Mouse (Mus musculus) retina, postnatal 7 days (tissue): ENCODE data around the gene Tenm2.

ENCODE experiments used
- DNase-seq: peaks from one replicate; pipeline ENCODE4 v3.0.0-alpha.2; 2012; ENCODE audit warnings: low read depth, low spot score

Tenm2 gene

DNA sequence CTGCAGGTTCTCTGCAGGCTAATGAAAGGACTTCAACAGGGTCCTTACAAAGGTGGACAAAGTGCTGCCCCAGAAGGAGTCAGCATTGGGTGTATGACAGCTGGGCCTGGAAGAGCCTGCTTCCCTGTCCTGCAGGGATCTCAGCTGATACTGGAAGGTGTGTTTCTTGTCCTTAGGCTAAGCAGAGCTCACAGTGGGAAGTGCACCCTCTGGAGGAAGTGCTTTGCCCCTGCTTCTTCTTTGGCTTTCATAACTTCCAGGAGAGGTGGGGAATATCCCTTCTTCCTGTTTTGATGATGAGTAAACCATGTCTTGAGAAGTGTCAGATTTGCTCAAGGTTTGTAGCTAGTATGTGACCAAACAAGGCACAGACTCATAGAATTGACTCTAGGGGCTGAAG is 1240.5 kb downstream of the Tenm2 start:
- no peak for DNase-seq

DNA sequence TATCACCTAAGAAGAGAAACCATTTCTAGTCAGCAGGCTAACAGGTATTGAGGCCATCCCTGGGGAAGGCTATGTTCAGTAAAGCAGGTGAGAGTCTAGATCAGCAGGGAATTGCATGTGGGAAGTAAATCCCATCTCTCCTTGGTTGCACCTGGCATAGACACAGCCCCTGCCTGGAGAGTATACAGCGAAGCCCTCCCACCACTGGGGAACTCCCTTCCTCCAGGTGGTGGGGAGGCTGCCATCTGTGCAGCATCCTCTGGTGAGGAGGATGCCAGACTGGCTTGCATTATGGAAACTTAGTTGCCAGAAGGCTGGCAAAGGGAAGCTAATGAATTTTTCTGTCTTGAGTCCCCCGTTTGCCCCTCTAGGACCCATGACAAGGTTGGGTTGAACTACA is 1243.9 kb downstream of the Tenm2 start:
- no peak for DNase-seq

DNA sequence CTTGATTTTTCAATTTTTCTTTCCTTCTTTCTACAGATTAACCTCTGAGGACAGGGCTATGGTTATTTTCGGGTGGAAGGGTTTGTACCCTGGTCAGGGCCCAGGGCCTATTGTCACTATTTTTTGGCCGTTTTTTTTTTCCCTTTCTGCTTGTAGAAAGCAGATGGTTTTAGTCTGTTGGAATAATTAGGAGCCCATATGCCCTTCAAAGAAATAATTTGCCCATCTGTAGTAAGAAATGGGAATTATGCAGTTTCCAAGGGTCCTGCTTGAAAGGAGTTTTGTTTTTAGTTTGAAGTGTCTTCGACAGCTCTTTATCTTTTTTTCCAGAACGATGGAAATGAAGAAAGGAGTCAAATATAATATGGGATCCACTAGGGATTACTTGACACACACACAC is 1245.8 kb downstream of the Tenm2 start:
- no peak for DNase-seq

DNA sequence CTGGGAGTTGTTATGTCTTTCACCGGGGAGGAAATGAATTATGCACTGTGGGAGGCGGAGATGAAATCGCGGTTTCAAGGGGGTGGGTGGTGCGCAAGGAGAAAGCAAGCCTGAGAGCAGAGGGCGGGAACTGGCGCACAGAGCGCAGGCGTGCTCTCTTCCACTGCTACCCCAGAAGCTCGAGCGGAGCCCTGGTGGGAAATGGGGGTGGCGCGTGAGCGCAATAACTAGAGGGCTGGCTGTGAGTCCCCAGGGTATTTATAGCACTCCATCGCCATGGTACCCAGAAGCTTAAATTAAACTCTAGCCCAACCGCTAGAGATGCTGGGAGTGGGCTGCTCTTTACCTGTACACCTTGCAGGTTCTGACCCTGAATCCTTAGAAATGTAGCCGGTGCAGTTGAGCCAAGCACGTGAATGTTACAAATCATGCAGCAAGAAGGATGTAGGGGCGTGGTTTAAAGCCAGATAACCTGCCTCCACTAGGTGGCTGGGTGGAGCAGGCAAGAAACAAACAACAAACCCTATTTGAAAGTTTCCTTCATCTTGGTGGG is 1249.8 kb downstream of the Tenm2 start:
- no peak for DNase-seq

DNA sequence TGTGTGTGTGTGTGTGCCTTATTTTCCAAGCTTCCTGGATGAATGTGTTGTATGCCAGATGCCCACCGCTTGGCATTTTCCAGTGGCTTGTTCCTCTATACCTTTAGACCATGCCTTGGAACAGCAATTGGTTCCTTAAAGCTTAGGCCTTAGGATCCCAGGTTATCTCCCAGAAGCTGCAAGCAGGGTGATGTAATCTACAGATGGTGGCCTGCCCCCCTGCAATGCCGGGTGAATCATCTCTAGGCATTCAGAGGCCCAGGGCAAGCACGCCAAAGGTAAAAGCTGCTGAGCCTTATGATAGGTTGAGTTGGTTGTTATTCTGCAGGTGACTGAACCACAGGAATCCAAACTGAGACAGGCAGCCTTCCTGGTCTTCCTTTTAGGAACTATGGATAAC is 1253.0 kb downstream of the Tenm2 start:
- DNase-seq: no peak

DNA sequence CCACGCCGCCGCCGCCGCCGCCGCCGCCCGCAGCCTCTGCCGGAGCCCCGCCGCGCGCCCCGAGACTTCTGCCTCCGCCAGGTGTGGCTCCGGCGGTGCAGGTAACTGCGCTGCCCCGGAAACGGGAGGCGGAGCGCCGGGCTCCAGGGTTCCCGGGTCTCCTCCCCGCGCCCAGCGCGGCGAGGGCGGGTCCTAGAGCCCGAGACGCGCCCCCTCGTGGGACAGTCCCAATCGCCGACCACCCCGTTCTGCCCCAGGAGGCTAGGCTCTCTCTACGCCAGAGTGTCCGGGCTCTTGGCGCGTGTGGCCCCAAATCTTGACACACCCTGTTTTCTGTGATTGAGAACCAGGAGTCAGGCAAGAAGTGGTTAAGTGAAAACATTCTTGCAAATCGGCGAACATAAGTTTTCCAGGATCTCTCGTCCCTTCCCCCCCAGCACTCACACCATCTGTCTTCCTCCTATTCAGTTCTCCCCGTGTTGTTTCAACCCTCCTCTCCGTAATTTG is 1255.3 kb downstream of the Tenm2 start, which contains the start of gene Wwc1:
Gene Wwc1 (minus strand): TSS at position 117 of the 507 bp plus-strand sequence.
- DNase-seq: no peak

DNA sequence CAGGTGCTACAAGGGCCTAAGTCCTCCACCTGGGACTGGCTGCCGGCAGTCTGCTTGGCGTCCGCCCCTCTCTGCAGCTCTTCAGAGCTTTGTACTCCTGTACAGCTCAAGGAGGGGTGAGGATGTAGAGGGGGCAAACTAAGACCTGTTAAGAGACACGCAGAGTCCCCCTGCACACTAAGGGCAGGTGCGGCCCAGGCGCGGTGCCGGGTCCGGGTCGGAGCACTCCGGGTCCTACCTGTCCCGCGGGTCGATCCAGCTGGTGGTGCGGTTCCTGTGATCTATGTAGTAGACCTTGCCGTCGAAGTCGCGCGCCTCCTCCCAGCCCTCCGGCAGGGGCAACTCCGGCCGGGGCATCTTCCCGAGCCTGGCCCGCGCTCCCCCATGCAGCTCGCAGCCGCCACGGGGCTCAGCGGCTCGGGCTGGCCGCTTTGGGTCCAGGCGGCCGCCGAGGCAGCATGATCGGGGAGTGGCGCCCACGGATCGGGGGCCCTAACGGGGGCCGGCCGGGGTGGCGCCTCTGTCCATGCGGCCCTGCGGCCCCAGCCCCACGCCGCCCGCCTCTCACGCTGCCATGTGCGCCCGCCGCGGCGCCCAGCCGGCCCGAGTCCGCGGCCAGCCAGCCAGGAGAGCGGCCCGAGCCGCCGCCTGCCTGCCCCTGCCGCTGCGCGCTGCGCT is 1255.9 kb downstream of the Tenm2 start:
- no peak for DNase-seq

DNA sequence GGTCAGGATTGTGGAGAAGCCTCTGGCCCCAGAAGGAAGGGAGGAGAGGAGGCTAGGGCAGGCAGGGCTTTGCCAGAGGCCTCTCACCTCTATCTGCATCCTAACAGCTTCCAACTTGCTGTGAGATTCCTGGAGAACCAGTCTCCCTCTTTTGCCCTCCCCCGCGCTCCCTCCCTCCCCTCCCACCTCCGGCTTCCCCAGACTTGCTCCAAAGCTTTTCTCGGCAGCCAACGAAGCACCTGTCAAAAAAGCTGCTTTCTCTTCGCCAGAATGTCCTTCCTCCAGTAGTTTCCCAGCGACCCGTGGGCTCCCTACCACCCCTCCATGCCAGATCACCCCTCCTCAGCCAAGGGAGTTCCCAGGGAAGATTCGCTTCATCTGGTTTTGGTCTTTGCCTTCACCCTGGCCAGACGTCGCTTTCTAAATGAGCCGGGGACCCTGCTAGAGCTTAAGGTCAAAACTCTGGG is 1256.5 kb downstream of the Tenm2 start:
- no peak for DNase-seq

DNA sequence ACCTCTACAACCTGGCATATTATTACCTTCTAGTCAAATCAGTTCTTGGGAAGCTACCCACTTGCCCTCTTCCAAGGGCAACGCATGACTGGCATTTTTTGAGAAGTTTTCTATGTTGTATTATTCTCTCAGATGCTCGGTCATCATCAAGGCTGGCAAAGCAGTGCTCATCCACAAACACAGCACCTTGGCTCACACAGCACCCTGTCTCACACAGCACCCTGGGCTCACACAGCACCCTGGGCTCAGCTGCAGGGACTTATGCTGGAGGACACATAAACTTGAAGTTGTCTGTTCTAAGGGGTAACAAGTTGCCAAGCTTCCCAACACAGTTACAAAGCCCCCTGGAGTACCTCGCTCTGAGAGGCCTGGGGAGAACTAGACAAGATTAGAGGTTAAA is 1258.0 kb downstream of the Tenm2 start:
- DNase-seq: no peak

DNA sequence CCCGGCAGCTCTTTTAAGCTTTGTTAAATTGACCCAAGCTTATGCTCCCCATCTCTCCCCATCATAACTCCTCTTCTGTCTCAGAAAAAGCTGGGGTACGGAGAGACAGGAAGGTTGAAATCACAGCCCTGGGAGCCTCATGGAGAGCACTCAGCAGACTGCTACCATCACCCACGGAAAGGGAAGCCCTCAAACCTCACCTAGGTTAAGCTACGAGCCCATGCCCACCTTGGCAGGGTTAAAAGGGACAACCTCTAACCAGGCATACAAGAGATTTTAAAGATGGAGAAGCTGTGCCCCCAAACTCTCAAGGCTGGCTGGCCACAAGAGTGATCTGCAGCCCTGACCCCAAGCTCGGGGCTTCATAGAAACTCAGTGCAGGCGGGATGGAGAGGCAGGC is 1258.7 kb downstream of the Tenm2 start:
- no peak for DNase-seq

DNA sequence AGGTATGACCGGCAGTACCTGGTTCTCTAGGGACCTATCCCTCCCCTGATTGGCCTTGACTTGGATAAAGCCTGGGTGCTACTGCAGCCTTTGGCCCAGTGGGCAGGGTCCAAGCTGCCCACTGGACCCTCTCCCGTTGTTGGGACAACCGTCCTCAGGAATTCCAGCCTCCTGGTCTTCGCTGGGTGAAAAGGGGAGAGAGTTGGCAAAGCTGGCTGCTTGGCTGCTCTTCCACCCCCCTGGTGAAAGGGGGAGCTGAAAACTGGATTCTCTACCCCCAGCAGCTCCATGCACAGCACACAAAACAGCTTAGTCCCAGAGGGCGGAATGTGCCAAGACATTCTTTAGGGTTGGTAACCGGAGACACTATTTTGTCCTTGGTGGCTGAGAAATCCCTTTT is 1259.3 kb downstream of the Tenm2 start:
- DNase-seq: no peak

DNA sequence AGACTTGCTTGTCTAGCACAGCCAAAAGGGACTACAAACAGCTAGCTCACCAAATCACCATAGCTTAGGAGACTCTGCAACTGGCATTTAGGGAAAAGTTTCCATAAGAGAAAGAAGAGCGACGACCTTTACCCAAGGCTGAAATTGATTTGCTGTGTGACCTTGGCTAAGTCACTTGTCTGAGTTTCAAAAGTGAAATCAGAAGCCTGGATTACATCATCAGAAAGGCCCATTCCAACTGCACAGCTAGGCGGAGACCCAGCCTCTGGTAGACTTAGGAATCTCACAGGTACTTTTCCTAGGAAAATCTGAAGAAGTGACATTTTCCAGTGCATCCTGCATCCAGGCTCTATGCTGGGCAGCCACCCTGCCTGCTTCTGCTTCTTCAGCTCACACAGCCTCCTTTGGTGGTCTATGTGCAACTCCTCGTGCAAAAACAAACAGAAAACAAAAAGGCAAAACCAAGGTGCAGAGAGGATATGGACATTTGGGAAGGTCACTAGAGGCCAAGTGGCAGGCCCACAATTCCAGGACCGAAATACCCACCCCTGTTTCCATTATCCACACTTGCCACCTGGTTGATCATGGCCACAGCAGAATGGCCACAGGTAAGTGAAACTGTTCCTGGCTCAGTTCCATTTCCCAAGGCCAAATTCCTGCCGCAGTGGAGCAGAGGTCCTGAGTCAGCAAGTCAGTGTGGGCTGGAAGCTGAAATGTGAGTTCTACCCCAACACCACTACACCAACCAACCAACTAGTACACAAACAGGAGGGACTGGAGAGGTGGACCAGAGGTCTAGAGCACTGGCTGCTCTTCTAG is 1260.9 kb downstream of the Tenm2 start:
- no peak for DNase-seq

DNA sequence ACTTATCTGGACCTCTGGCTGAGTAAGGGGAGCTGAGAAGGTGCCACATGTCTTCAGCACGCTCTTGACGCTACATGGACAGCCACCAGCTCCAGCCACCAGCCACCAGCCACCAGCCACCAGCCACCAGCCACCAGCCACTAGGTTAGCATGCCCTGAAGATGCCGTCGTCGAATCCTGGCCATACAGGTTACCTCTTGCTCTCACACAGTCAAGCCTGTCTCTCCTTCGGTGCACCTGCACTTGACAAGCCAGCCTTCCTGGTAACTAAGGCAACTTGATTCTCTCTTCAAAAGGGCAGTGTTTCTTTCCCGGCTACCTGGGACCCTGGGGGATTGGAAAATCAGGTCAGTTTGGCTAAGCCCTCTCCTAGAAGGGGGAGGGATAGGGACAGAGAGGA is 1262.6 kb downstream of the Tenm2 start:
- DNase-seq: no peak

DNA sequence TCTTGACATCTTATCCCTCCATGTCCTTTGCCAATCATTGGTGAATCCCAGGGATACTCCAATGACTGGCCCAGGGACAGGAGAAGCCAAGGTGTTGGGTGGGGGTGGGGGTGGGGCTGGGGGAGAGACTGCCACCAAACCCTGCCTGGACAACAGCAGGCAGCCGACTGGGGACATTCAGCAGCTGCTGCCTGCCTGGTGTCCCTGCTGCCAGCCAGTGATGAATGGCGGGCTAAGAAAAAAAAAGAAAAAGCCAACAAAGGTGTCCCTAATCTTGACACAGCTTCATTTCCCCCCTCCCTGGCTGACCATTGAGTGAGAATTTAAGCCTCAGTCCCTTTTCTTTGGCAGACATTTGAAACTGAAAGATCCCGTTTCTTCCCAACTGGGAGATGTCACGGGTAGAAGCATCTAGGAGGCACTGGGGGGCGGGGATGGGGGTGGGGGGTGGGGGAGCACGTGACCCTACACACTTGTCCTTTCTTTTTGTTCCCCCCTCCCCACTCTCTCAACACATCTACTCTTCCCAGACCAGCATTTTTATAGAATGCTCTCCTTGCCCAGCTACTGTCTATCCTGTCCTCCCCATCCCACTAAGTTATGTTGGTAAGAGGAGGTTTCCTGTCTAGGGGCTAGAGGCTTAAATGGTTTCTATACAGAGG is 1263.4 kb downstream of the Tenm2 start:
- DNase-seq: no peak

DNA sequence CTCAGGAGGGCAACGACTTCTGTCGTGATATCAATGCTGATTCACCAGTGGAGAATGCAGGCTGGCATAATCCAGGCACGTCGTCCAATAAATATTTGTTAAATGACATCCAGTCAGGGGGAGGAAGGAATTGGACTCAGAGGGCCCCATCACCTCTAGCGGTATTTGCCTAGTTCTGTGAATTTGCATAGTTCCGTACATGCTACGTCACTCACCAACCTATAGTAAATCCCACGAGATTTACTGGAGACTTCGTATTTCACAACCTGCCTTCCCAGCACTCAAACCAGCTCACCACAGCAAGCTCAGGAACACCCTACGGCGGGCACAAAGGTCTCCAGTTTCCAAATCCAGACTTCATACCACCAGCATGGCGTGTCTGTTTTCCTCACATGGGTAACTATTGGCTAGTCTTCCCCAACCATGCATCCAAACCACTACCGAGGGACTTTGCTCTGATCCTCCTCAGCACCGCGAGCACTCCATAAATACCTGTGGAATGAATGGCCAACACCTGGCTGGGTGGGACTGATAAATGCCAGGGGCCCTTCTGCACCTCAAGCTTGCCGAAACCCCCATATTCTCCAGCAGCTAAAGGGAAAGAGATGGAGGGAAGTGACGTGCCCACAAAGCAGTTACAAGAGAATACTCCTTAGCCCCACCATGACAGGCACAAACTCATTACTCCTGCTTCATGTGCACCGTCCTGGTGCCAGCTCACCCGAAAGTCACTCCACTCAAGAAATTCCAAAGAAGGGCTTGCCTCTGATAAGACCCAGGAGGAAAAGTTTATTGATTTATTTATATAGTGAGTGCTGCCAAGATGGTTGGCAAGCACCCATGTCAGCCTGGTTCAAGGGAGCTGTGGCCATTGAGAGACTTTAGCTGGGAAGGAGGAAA is 1264.7 kb downstream of the Tenm2 start:
- no peak for DNase-seq

DNA sequence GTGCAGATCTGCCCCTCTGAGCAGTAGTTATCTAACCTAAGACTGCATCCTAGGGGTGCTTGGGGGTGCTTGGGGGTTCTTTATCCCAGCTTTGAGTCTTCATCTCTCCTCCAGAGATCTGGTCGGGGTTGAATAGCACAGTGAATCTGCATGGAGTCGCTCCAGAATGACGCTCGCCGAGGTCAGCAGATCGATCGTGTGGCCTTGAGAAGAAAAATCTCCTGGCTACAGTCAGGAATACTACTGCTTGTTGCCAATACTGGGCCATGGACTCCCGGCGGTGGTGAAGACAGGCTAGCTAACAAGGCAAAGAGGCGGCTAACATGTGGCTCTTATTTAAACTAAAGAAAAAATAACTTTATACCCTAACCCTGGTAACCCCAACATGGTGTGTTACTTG is 1267.5 kb downstream of the Tenm2 start:
- DNase-seq: no peak

DNA sequence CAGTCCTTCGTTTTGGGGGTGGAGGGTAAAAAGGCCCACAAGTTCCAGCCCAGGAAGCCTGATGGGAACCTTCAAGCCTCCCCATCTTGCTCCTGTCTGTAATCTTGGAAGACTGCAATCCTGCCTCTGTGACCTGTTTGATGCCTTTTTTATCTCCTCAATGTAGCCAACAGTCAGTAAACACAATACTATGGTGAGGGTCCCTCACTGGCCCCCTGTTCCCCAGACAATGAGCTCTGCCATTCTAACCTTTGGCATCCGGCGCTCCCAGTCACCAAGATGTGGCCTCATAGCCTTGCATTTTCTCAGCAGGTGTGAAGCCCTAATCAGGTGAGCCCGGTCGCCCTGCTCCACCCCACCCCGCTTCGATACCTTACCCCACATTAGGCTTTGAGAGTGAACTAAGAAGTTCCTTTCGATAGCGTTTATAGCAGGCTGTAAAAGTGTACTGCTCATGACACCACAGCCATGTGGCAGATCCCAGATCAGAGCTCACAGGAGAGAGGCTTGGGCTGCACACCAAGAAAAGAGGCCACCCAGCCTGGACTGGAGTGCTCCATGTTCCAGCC is 1271.7 kb downstream of the Tenm2 start:
- no peak for DNase-seq

DNA sequence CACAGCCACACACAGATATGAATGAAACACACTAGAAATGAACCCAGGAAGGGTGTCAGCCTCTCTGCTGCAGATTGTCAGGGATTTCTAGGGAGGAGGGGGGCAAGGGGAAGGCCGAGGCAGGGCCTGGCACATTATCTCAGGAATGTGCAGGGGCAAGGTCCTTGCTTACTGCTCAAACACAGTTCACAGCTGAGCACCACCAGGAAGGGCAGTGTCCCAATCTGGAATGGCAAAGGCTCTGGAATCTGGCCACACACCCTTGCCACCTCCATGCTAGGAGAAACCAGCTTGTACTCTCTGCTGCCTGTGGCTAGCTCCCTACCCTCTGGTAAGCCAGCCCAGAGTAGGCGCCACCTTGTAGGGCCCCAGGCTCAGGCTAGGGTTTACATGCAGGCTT is 1272.2 kb downstream of the Tenm2 start:
- no peak for DNase-seq

DNA sequence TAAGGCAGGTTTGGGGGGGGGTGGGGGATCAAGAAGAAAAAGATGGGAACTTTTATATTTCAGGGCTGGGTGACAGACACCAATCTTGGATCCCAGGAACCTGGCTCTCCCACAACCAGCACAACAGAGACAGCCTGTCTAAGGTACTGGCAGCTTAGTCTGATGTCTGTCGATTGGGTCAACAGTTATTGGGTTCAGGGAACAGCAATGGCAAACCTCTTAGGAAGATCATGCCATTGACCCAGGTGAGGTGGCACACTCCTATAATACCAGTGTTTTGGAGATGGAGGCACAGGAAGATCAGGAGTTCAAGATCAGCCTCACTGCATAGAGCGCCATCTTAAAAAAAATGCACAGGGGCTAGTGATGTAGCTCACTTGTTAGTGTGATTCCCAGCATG is 1273.3 kb downstream of the Tenm2 start:
- DNase-seq: no peak

DNA sequence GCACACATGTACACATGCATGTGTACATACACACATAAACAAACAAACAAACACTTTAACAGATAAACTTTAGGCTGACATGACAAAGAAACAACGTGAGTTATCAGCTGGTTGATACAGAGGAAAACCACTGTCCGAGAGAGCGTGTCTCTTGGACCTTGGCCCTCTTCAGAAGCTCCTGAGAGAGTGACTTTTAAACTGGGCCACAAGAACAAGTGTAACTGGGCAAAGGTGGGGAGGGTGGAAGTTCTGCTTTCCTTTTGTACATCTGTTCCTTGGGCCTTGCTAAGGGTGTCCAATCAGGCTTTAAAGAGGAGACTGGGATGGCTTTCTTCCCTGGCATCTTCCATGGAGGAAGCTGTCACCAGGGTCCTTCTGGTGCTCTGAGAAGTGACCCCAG is 1276.5 kb downstream of the Tenm2 start:
- DNase-seq: no peak
